Mouse (Mus musculus): ENCODE results near the gene Sik1.
"Not testable (repeated sequence)": the region's sequence is repeated elsewhere in the genome, so short reads cannot be mapped to it uniquely, and the experiment has no call there.

Gene Sik1

GRCm38 (mm10) chr17:31855597-31856518 is at the start of gene Sik1:
TSS of gene Sik1 (minus strand) at chr17:31855804.
- DNase-seq, result peak; percentile 100

- DNase-seq, result peak; percentile 92
Observed at GRCm38 (mm10) chr17:31905201-31905790, 49.7 kb upstream of the Sik1 start.

- DNase-seq, result peak; percentile 97
Observed at GRCm38 (mm10) chr17:31904036-31904435, 48.4 kb upstream of the Sik1 start.

- DNase-seq, result peak; percentile 92
Observed at GRCm38 (mm10) chr17:31902630-31903198, 47.1 kb upstream of the Sik1 start.

GRCm38 (mm10) chr17:31901461-31902204 is 46.0 kb upstream of the Sik1 start:
- peak; percentile 97 for DNase-seq

- no peak for DNase-seq
Observed at GRCm38 (mm10) chr17:31898941-31899340, 43.3 kb upstream of the Sik1 start.

GRCm38 (mm10) chr17:31897186-31897793 is 41.7 kb upstream of the Sik1 start:
- peak; percentile 96 for DNase-seq

- DNase-seq, result peak; percentile 92
Observed at GRCm38 (mm10) chr17:31896751-31897150, 41.1 kb upstream of the Sik1 start.

- DNase-seq, result peak; percentile 82
Observed at GRCm38 (mm10) chr17:31896311-31896710, 40.7 kb upstream of the Sik1 start.

- peak; percentile 94 for DNase-seq
Observed at GRCm38 (mm10) chr17:31893371-31894060, 37.9 kb upstream of the Sik1 start.

GRCm38 (mm10) chr17:31892750-31893149 is 37.1 kb upstream of the Sik1 start:
- peak; percentile 99 for DNase-seq

GRCm38 (mm10) chr17:31891858-31892257 is 36.3 kb upstream of the Sik1 start:
- DNase-seq, result peak; percentile 93

GRCm38 (mm10) chr17:31890311-31890951 is 34.8 kb upstream of the Sik1 start:
- DNase-seq, result peak; percentile 85

GRCm38 (mm10) chr17:31889446-31890201 is 34.0 kb upstream of the Sik1 start:
- DNase-seq, result peak; percentile 89

- DNase-seq, result peak; percentile 79
Observed at GRCm38 (mm10) chr17:31888540-31888939, 32.9 kb upstream of the Sik1 start.

- DNase-seq, result not testable (repeated sequence)
Observed at GRCm38 (mm10) chr17:31884676-31885075, 29.1 kb upstream of the Sik1 start.

- DNase-seq, result peak; percentile 88
Observed at GRCm38 (mm10) chr17:31879406-31879805, 23.8 kb upstream of the Sik1 start.

GRCm38 (mm10) chr17:31877650-31878141 is 22.1 kb upstream of the Sik1 start:
- DNase-seq, result peak; percentile 95

- DNase-seq, result no peak
Observed at GRCm38 (mm10) chr17:31877181-31877581, 21.6 kb upstream of the Sik1 start.

- peak; percentile 87 for DNase-seq
Observed at GRCm38 (mm10) chr17:31876775-31877174, 21.2 kb upstream of the Sik1 start.

Data from heart, adult 11 months (tissue).